Mouse (Mus musculus) kidney, postnatal 14 days (tissue): Measurements from ENCODE around the gene Psma1.

ENCODE experiments used
- DNase-seq: peaks from one replicate; pipeline ENCODE4 v3.0.0; 2022; ENCODE audit warnings: mixed read lengths

Gene Psma1

DNA sequence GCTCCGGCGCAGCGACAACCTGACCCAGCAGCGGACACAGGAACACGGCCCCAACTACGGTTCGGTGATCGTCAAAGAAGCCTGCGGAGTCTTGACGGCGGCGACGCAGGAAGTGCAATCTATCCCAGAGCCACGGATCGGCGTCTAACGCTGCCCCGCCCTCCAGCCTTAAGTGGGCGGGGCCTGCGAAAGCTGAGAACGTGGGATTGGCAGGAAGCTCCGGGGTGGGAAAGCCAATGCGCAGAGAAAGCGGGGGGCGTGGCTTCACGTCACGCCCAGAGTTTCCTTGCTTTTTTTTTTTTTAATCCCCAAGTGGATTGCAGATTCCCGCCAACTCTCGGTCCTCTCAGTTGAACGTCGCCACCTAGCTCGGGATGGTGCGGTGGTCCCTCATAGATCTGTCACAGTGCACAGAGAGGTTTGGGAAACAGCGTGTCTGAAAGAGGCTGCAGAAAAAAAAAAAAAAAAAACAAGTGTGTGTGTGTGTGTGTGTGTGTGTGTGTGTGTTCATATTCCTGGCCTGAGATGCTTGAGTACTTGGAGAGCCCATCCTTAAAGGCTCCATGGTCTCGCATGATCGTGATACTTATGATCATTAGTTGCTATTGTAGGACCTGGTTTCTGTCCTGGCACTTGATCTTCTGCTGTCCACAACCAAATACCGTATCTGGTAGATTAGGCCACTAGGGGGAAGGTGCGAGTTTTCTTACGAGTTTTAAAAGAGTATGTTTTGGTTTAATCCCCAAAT, at the start of gene Psma1:
Psma1 (minus strand) TSS at position 114 of the 748 bp plus-strand sequence.
- DNase-seq: peak; percentile 98

DNA sequence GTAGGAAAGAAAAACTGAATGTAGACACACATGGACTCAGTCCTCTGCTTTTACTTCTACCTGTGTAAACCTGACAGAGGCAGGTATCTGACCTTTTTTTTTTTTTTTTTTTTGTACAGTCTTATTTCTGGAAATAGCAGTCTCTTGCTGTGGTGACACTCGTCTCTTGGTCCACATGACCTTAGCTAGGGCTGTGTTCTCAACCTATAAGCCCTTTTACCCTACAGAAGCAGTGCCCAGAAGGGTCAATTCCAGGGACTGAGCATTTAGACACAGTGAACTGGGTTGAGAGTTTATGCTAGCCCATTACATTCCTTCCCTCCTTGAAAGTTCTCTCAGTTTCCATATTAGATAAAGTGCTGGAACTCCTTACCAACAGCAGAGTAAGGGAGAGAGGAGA, 47.6 kb upstream of the Psma1 start:
- no peak for DNase-seq

DNA sequence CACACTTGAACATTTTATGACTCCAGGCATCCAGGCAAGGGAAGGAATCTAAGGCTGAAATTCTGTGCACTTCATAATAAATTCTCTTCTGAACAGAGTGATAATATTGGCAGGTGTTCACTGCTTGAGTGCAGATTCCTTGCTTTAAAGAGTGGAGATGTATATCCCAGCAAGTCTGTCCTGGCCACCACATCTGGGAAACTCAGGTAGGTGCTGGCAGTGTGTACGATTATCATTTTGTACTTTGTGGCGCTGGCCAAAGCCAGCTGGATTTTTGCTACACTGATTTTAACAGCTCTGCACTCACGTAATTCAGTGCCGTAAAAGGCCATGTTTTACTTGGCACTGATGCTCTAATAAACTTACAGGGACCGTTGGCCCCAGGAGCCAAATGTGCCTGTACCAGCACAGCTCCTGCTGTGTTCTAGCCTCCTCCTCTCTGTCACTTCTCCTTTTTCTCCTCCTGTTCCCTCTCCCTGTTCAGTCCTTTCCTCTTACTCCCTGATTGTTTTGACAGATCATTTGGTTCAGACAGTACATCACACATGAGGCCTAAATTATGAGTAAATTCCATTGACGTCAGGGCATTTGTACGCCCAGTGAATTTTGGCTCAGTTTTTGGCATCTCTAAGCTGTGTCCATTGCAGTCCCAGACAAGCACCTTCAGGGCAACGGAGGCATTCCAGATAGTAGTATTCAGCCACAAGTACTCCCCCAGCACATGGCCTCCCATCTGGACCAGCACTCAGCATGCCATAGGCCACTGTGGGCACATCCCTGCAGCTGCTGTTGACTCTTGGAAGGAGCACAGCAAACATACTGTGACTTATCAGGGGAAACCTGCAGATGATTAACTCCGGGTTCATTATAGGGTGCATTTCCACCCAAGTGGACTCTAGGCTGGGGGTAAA, 46.9 kb upstream of the Psma1 start:
- peak; percentile 62 for DNase-seq

DNA sequence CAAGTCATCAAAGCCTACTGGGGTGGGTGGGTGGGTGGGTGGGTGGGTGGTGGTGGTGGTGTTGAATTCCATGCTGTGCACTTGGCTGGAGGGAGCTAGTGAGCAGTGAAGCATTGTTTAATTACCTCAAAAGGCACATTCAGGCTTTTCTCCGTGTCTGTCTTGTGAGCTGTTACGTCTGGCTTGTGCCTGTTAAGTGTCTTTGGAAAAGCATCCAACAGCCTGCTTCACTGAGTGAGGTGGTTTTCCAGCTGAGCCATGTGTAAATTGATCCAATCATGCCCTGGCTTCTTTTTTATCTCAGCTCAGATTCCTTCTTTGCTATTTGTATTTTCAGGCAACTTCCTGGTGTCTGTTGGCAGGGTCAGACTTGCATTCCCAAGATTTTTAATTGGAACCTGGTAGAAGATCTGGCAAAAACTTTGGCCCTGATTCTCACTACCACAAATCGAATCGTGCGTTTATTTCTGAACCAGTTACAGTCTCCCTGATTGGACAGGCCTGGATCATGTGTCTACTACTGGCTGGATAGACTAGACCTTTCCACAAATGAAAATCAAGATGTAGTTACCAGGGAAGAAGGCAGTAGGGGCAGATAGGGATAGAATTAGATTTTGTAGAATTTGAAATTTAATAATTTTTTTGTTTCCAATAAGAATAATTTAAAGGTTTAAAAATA, 45.9 kb upstream of the Psma1 start:
- no peak for DNase-seq

DNA sequence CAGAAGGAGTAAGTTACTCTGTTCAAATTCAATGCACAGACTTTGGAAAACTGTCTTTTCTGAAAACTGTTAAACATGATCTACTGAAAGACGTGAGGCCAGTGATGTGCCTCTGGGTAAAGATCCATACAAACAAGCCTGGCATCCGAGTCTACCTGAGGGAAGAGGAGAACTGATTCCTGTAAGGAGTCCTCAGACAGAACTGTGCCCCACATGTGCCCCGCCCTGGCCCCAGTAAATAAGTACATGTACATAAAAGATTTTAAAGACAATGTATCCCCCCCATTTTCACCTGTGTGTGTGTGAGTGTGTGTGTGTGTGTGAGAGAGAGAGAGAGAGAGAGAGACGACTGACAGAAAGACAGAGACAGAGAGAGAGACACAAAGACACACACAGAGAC, 42.0 kb upstream of the Psma1 start:
- no peak for DNase-seq

DNA sequence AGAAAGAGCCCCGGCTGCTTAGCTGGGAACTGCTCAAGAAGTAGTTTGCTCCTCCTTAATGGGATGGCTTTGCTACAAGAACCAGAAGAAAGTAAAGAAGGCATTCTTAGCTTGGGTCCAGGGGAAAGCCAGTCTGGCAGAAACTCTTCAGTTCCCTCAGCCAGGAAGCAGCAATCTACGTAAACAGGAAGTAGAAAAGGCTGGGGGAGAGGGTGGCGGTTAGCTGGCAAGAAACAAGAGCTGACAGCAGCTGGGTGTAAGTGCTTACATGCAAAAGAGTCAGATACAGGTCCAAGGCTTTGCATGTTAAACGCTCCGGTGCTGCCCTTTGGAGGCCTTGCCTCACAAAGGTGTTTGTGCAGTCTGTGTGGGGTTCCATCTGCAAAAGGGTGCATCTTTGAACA, 41.5 kb upstream of the Psma1 start:
- DNase-seq: peak; percentile 38

DNA sequence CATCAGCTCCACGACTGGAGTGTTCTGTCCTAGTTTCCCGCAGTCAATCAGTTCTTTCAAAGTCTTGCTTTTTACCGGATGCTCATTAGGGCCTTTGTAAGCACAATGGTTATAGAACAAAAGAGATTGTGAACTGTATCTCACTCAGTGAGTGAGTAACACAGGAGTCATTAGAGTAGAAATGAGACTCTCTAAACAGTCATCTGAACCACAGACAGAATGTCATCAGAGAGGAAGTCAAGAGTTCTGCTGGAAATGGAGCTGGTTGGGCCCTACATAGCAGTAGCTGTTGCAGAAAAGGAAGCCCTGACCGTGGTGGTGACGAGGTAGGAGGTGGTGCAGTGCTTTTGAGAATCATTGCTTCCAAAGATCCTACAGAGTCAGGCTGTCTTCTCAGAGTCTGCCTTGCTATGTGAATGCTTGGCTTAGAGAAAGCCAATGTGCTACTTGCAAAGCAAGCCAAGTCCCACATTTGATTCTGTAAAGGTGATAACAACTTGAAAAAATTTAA, 40.5 kb upstream of the Psma1 start:
- DNase-seq: no peak

DNA sequence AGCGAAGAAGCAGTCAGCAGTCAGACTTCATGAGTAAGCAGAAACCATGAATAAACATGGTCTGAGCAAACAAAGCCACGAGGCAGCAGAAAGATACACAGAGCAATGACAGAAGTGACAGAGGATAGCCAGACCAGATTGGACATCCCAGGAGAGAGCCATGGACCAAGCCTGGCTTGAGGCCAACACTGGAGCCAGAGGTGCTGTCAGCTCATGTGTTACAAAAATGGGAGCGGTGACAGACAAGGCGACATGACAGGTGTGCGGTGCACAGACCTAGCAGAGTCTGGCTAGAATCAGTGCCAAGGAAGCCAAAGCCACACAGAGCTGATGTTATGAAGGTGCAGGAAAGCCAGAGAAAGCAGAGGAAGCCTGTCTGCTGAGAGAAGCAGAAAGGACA, 35.3 kb upstream of the Psma1 start:
- no peak for DNase-seq

DNA sequence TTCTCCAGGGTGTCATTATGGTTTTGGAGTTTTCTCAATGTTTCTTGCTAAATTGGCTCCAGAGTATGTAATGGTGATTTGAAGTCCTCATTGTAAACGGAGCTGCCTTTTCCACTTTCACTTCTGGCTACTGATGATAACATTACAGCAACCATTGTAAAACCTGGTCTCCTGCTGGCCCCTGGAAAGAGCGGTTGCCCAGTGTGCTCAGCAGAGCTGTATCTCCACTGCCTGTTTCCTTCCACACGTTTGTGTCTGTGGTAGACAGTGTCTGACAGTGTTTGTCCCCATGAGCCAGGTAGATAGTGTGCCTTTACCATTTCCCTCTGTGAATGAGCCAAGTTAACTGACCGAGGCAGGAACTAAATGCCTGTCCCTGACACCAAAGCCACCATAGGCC, 33.1 kb upstream of the Psma1 start:
- DNase-seq: no peak

DNA sequence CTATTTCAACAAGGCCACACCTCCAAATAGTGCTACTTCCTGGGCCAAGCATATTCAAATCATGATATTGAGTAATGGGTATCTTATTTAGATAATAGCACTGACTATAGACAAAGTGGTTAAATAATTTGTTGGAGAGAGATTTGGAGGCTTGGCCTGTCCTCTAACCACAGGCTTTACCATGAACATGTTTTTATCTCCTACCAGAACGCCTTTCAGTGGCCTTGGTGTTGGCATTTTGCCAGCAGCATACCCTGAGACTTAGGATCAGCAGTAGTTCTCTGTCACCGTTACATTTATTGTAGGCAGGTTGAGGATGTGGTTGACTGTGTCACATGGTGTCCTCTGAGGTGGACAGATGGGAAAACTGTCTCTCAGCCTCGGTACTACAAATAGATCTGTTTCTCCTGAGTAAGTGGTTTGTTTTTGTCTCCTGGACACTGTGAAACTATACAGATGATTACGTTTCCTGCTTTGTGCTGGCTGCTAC, 25.4 kb upstream of the Psma1 start:
- DNase-seq: no peak

DNA sequence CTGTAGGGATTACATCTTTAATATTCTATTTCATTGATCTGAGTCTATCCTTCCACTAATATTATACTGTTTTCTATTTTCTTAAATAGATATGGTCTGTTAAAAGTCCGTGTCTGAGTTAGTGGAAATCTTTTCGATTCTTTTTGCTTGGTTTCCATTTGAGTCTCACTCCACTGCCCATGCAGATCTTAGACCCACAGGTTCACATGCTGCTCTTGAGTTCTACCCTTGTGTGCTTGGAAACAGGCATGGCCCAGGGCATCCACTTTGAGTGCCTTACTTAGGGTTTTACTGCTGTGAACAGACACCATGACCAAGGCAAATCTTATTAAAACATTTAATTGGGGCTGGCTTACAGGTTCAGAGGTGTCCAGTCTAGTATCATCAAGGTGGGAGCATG, 24.9 kb upstream of the Psma1 start:
- DNase-seq: no peak

DNA sequence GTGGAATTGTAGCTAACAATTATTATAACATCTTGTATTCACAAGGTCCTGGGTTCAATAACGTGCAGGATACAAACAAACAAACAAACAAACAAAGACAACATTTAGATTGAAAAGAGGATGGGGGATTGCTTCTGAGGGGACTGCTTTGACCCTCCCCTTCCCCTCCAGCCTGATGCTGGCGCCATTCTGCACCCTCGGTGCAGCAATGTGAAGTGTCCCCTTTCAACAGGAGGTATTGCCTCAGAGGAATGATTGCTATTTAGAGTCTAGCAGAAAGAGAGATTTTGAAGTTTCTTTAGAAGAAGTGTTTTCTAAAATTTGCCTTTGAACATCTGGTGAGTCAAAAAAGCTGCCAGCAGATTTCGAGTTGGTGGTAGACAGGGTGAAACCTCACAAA, 23.3 kb upstream of the Psma1 start:
- no peak for DNase-seq

DNA sequence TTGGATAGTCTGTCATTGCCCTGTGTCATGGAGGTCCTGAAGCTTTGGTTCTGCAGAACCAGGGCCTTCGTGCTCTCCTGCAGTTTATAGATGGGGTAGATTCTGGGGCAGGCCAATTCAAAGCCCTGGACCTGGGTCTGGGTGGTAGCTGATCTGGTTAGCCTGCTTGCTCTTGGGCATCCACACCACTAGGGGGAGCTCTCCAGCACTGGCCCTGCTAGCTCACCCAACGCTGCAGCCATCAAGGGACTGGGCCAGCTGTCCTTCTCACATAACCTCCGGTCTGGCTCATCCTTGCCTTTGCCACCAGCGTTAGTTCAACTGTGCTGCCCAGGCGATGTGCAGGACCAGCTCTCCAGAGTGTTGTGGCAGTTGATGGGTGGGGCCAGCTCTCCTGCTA, 18.8 kb upstream of the Psma1 start:
- DNase-seq: no peak

DNA sequence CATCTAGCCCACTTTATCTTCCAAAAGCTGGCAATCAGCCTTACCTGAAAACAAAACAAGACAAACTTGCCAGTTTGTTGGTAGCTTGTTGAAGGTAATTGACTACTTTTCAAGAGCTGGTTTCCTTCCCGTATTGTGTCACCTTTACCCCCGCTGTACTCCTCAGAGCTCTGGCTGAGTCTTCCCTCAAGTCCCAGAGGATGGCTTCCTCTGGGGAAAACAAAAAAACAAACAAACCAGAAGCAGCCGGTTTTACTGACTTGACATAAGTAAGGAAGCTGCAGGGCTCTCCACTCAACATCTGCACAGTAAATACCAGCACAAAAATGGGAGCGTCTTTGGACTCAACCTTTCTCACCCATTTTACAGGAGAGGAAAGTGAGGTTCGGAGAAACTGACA, 18.0 kb upstream of the Psma1 start:
- DNase-seq: peak; percentile 29

DNA sequence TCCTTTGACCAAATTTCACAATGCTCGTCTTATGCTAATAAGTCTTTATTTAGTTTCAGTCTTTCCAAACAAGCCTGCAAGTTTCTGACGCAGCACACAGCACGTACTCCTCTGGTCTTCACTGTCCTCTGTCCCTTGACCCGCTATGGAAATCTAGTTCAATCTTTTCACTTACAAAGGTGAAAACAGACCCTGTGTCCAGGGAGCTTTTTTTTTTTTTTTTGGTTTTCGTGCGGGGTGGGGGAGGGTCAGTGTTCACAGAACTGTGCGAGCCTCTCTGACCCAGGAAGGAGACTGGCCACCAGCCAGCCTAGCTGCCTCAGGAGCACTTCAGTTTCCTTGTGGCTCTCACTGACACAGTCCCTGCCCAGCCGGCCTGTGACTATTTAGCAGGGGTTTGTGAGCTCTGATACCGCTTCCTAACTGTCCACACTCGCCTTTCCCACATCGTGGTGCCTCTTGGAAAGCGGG, 16.6 kb upstream of the Psma1 start:
- peak; percentile 88 for DNase-seq

DNA sequence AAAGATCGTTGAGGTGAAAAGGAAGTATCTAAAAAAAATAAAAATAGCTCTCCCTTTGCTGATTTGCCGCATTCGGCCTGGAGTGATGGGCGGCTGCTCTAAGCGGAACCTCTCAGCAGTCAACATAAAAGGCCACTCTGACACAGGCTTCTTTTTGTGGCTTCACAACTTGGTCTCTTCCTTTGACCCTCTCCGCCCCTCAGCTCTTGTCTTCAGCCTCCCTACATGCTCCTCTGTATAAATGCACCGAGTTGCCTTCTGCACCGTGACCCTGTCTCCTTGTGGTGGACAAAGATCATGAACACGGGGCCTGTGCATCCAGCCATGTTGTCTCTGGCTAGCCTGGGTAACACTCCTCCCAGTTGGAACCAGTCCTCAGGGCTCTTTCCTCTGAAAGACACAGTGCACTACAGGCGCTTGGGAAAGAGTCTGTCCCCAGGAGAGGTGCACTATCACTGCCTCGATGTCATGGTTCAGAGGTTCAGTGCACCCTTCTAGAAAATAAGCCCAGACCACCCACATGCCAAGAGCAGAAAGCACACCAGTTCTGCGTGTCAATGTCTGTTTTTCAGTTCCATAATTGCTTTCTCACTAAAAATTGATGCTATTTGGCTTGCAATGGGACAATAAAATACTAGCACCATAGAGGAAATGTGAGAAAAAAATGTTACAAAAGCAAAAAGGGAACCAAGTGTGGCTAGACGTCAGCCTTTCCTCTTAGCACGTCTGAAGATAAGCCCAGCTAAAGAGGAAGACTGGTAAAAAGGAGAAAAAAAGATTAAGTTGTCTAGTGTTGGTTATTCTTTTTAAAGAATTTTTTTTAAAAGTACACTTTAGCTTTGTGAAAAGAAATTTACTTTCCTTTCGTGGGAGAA, 15.8 kb upstream of the Psma1 start:
- peak; percentile 60 for DNase-seq

DNA sequence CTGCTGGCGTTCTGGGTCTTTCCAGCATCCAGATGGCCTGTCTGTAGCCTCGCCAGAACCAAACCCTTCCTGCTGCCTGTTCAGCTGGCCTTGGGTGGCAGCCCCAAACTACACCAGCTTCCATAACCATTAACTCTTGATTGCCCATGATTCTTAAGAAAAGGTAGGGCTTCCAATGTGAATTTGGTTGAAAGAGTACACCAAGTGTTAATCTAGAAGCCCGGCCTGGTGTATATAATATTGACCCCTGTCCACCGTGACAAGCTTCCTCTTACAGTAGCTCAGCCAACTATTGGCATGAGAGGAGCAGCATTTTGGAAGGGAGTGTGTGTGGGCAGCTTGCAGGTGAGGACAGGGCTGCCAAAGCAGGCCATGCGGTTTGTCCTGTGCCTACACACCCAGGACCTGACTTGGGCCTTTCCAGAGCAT, 14.2 kb upstream of the Psma1 start:
- DNase-seq: no peak

DNA sequence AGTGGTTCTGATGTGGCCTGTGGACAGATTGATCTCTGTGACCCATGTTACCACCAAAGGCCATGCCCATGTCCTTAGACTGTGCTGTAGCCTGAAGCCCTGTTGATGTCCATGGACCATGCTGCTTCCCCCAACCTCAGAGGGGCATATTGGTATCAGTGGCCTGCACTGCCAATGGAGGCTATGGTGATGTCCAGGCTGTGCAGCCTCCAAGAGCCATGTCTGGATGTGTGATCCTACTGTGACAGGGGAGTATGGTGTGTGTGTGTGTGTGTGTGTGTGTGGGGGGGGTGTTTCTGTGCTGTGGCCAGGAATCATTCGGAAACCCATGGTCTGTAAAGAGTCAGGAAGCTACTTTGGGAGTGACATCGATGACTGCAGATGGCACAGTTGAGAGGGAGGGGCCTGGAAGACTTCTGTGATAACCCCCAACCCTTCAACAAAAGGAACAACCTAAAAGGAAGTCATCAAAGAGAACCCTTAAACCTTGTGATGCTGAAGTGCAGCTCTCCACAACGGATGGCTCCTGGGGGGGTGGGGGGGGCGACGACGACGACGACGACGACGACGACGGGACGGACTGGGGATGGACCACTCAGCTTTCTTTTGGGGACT, 8.5 kb upstream of the Psma1 start:
- no peak for DNase-seq

DNA sequence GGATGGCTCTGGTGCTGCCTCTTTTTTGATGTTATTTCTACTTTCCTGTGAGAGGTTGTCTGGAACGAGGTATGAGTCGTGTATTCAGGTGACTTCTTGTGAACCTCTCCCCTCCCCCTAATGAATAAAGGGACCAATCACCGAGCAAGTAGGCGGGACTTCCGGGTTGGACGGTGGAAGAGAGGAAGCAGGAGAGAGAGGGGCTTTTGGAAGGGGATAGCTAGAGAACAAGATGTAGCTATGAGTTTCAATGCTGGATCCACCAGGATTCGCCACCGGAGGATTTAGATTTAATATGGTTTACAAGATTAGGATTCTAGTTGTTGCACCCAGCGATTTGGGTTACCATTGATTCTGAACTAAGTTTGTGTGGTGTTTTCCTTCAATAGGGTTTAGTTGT, 7.1 kb upstream of the Psma1 start:
- DNase-seq: no peak

DNA sequence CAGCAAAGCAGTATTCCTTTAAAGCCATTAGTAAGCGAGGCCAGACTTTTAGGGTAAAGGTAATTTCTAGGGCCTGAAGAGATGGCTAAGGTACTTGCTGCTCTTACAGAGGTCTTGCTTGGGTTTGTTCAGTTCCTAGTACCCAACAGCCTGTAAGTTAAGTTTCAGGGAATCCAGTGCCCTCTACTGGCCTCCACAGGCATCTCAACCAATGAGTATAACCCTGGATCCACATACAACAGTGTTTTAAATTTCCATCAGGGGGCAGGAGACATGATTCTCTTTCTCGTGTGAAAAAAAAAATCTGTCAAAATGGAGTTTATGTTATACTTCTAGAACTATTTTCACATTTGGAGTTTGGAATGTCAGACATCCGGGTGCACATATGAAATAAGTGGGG, 5.8 kb upstream of the Psma1 start:
- peak; percentile 38 for DNase-seq

DNA sequence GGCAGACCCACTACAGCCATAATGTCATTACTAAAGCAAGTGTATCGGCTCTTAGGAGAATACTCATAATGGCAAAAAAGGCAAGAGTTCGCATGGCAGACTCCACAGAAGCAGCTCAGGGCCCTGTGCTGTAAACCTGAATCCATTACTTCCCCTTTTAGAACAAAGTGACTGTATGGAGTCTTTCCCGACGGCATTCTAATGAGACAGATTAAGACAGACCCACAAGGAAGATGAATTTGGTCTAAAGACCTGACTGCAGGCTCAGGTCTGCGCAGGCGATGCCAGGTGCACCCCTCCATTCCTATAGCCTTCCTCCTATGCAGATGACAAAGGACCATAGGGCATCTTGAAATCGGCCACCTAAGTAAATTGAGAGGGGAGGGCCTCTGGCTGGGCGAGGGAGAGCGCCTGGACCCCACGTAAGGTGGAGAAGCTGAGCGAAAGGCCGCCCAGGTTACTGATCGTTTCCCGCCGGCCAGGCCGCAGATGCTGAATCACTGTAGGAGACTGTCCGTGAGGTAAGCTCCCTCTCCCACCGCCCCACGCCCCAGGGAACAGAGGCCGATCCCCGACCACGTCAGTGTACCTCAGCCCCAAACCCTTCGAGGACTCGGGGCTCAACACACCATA, 430 bp downstream of the Psma1 start:
- DNase-seq: no peak
